Mouse (Mus musculus) cortical plate, adult 2 months (tissue): ENCODE data around the gene Gabra4.

ENCODE experiments used
- CTCF ChIP-seq: fragments of 200-500 bp; IDR thresholded peaks from 2 replicates; pipeline ENCODE4 v1.5.1; 2011; ENCODE audit warnings: mild to moderate bottlenecking, control low read depth, low read length; ENCODE audit not compliant: insufficient read depth; ENCODE audit errors: extremely low read depth
- POLR2A ChIP-seq: fragments of 200-500 bp; IDR thresholded peaks from 2 replicates; pipeline ENCODE4 v1.6.1; 2011; ENCODE audit warnings: mild to moderate bottlenecking, low read length, control low read depth; ENCODE audit not compliant: insufficient read depth; ENCODE audit errors: extremely low read depth

DNA sequence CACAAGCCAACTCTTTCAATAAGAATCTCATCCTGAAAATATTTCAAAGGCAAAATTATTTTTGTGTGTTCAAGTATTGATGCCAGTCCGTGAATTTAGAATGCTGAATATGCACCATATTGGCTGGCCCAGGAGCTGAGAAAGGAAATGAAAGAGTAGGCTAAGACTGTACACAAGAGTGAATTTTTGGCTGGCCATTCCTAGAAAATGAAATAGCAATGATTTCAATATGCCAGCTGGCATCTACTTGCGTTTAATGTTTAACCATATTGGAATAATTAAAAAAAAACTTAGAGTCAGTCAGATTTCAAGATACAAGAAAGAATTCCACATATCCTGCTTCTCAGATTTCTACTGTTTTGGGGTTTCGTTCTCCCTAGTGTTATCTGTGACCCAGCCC, 30.3 kb downstream of the Gabra4 start:
- TF ChIP-seq CTCF = no peak
- no peak for TF ChIP-seq POLR2A
